Mouse (Mus musculus): ENCODE measurements around the gene S100a16. TPM values are rescaled to one million over a fixed set of nuclear protein-coding genes. Genes with fewer than 3 reads are reported as not detected.

The S100a16 gene
- 10 to 100 TPM; 91.1 to 93.7 TPM for total RNA-seq (2021)
- long read RNA-seq, transcript S100a16-202 (3 exons, 1,127 nt), result major isoform, 34 of 53 reads
- long read RNA-seq, transcript S100a16-201 (3 exons, 1,123 nt), result minor isoform, 9 of 53 reads
- long read RNA-seq, partial matches to known transcripts, result 2 of 53 reads
- long read RNA-seq, other reads (novel, unspliced or antisense), result 5 of 53 reads

DNA sequence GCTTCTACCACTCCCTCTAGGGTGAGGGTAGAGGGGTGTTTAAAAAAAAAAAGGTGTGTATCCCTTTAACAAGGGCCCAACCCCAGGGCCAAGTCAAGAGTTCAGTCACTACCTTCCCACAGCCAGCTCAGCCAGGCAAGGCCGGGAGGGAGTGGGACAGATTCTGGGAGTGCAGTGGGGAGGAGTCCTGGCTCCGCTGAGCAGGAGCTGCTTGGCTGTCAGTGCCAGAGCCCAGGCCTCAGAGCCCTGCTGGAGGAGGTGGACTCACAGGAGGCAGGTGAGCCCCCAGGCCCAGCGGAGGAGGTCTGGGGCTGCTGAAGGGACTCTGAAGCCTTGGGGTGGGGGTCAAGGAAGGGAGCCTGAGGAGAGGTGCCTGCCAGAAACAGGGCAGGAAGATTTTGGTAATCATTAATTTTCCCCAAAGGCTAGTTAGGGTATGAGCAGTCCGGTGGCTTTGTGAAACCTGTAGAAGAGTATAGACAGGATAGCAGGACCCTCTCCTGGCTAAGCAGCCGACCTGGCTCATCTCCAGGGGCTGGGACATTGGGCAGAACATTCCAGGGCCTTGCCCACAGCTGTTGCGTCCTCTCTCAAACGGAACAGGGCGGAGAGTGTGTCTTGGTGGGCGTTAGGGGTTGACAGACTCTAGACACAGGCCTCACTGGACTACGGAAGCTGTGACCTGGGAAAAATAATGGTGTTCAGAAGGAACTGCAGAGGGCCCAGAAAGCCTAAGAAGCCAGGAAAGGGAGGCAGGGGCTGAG is at the start of gene S100a16:
Gene S100a16 (plus strand): TSS at position 114 of the 764 bp plus-strand sequence.
- DNase-seq (ENCODE audit: low spot score in 2 of 2), result peak; percentile 32 to 37

DNA sequence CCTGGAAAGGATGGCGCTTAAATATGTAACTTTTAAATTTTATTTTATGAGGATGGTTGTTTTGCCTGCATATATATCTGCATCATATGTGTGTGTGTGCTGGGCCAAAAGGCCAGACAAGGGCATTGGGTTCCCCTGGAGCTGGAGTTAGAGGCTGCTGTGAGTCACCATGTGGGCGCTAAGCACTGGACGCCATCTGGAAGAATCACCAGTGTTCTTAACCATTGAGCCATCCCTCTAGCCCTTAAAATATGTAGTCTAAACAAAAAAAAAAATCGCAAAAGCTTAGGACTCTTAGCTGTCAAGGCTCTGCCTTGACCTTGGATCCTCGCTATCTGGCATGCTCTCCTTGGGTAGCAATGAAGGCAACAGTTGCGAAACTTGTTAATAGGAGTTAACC is 48.5 kb upstream of the S100a16 start:
- DNase-seq (ENCODE audit: low spot score in 2 of 2), result no peak

DNA sequence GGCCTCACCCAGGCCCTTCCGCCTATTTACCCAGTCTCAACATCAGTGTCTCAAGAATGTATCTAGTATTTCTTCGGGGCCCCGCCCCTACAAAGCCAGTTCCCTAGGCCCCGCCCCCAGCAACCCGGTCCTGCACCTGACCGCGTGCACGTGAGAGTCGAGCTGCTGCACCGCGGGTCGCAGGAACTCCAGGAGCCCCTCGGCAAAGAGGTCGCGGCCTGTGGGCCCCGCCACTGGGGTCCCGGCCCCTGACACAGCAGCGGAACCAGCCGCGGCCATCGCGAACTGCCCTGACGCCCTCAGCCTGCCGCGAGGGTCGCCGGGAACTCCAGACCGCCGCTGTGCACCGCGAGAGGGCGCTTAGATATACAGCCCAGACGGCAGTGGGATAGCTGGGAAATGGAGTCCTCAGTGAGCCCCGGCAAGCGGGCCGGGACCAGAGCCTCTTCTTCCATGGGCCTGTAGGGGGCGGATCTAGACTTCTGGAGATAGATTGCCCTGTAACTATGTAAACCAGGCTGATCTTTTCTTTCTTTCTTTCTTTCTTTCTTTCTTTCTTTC is 46.3 kb upstream of the S100a16 start, which contains the start of gene Snapin:
Gene Snapin (minus strand): TSS at position 338 of the 561 bp plus-strand sequence.
- peak; percentile 91 to 97 for DNase-seq (ENCODE audit: low spot score in 2 of 2)

DNA sequence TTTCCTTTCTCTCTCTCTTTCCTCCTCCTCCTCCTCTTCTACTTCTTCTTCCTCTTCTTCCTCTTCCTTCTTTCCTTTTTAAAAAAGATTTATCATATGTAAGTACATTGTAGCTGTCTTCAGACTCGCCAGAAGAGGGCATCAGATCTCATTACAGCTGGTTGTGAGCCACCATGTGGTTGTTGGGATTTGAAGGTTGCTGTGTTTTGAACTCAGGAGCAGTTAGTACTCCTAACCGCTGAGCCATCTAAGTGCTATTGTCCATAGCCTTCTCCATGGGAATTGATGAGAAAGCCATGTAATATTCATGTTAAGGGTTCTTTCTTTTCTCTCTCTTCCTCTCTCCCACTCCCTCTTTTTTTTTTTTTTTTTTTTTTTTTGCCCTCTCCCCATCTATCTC is 45.7 kb upstream of the S100a16 start:
- peak in 1 of 2 experiments; percentile 44 for DNase-seq (ENCODE audit: low spot score in 2 of 2)

DNA sequence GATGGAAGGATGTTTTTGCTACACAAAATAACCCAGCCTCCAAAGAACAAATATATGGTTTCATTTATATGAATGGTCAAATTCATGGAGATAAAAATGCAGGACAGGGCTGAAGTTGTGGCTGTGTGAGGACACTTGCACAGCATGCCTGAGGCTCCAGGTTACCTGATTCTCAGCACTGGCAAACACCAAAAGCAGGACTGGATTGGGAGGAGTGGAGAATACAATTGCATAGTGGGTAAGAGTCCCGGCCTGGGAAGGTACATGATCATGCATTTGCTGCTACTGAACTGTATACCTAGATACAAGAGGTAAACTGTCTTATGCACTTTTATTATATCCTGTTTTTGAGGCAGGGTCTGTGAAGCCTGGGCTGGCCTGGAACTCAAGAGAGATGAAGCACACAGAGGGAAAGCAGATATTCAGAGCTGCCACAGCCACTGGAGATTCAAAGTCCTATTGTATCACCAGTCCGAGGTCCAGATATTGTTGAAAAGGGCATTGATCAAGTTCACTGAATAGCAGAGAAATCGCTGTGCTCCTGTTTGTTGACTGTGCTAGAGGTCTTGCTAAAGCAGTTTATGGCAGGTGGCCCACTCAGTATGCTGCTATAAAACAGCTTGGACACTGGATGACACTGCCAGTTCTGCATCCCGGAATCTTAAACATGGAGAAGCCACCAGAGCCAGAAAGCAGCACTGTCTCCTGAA is 43.1 kb upstream of the S100a16 start:
- no peak for DNase-seq (ENCODE audit: low spot score in 2 of 2)

DNA sequence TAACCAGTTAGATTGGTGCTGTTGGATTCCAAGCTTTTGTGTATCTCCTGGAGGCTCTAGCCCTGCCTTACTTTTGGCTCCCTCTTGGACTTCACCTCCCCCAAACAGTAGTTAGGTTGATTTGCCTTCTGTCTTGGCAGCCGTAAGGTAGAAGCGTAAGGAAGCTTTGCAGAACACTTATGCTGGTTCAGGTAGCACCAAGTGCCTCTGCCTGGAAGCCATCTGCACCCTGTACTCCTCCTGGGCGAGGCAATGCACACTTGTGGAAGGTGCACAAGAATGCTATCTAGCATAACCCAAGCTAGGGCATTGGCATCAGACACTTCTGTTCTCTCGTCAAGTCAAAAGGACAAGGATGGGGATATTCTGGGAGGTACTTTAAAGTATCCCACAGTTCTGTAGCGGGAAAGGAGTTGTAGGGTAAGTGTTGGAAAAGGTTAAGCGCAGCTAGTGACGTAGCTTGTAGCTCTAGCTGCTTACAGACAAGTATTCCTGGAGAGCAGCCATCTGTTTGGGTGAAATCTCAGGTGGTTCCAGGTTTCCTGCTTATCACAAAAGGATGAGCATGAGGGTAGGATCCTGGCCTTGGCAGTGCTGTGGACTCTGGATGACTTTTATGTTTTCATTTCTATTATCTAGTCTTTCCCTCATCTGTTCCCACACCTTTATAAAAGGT is 41.1 kb upstream of the S100a16 start:
- DNase-seq (ENCODE audit: low spot score in 2 of 2), result no peak

DNA sequence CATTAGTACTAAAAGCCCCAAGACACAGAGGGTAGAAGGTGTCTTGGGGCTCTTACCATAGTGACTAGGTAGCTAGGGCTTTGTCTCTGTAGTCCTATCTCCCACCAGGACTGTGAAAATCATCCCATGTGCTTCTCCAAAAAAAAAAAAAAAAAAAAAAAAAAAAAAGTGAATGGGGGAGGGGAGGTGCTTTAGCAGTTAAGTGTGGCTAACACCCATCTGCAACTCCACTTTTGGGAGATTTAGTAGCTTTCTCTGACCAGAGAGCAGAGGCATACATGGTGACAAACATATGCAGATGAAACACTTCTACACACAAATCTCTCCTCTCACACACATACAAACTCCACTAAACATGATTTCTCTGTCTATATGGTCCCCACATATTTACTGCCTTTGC is 39.5 kb upstream of the S100a16 start:
- no peak for DNase-seq (ENCODE audit: low spot score in 2 of 2)

DNA sequence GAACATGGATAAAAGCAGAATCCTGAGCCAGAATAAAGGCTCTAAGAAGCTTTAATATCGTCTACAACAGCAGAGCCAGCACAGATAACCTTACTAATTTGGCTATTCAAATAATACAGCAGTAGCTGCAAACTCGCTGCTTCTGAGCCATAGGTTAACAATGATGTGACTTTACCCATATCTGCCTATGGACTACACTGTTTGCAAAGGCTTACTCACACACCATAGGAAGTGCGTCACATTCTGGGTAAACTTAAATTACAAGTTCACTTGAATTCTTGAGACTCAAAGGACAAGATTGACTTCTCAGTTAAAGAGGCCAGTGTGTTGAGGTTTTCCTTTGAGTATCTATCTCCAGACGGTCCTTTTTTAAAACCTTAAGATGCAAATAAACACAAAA is 33.6 kb upstream of the S100a16 start:
- DNase-seq (ENCODE audit: low spot score in 2 of 2), result no peak

DNA sequence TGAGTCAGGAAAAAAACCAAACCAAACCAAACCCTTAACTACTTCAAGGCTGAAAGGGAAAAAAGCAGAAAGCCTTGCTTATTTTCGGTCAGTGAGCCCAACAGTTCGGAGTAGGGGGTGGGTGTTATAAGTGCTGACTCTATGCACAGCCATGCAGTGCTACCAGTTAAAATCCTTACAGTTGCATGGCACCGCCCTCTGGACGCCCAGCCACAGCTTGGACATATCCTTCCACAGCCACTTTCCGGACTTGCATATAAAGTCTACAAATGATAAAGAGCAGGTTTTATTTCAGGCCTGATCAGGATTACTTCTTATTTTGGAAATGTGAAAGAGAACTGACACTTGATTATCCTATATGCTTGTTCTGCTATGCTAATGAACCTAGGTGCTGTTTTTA is 31.8 kb upstream of the S100a16 start:
- no peak for DNase-seq (ENCODE audit: low spot score in 2 of 2)

DNA sequence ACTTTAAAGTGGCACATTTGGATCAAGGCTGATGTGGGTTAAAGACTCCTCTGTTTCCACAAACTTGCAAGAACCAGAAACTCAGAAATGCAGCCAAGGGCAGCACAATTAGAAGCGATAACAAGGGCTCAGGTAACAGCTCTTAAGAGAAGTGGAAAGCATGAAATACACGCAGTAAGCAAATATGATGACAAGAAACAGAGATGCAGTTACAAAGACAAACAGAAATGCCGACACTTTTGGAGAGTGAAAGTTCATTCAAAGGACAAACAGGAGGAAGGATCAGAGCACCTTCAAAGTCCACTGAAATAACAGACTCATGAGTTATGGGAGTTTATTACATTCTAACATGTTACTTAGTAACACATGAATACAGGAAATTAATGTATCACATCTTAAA is 30.7 kb upstream of the S100a16 start:
- DNase-seq (ENCODE audit: low spot score in 2 of 2), result no peak

DNA sequence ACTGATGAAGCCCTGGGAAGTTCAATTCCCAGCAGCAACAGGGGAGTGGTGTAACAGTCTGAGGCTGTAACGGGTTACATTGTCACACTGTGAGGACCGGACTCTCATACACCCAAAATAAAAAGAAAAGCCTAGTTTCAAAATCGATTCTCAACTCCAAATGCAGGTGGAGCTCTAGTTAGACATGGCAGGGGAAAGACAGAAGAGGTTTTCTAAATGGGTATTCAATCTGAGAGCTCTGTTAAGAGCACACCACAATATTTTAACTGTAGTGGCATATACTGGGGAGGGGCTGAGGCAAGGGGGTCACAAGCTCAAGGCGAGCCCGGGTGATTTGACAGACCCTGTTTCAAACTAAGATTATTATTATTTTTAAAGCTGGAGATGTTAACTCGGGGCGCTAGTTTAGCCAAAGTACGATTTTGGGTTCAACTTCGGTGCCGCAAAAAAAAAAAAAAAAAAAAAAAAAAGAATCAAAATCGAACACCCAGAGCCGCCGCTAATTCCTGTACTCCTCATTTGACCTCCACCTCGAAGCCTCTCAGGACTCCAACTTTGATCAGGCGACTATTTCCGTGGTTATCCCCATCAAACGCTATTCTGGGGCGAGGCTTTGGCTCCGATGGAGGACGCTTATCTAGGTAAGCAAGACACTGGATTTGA is 28.6 kb upstream of the S100a16 start:
- no peak for DNase-seq (ENCODE audit: low spot score in 2 of 2)

DNA sequence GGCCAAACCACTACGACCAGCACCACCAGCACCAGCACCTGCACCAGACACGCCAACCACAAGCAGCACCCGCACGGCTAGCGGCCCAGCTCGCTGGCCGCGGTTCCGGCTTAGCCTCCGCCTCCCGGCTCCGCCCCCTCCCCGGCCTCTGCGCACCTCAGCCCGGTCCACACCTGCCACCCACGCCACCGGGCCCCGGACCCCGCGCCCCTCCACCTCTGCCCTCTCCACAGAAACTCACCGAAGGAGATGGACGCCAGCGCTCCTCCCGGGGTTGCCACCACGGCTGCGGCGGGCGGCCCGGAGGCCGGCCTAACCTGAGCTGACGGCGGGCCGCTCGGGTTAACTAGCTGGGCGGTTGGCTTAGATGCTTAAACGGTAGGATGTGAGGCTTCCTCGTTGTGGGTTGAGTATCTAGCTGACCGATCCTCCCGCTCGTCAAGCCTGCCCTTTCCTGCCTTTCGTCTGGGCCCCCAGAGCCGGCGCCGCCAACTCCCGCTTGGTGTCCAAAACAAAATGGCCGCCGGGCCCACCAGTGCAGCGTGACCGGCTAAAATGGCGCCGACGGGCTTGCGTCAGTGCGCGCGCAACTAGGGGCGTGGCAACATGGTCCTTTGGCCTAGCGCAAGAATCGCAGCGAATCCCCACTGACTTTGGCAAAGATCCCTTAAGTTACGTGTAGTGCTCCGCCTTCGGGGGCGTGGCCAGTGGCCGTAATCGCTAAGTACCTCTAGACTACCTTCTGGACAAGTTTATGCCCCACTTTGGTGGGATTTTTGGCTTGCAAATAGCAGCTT is 27.9 kb upstream of the S100a16 start, which contains the start of gene Chtop:
Gene Chtop (minus strand): TSS at position 549 of the 797 bp plus-strand sequence.
- DNase-seq (ENCODE audit: low spot score in 2 of 2), result peak; percentile 98 to 99

DNA sequence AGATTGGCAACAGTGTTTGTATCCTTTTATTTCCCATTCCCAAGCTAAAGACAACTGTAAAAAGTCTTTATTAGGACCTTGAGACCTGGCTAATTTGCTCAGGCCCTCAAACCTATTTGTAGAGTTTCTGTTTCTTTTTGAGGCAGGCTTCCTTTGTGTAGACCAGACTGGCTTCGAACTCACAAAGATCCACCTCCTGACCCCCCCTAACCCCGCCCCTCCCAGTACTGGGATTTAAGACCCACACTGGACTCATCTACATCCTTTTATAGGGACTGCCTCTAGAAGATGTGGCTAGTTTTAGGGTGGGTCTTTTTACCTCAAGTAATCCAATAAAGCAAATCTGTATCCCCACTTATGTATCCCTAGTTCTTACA is 27.3 kb upstream of the S100a16 start:
- no peak for DNase-seq (ENCODE audit: low spot score in 2 of 2)

DNA sequence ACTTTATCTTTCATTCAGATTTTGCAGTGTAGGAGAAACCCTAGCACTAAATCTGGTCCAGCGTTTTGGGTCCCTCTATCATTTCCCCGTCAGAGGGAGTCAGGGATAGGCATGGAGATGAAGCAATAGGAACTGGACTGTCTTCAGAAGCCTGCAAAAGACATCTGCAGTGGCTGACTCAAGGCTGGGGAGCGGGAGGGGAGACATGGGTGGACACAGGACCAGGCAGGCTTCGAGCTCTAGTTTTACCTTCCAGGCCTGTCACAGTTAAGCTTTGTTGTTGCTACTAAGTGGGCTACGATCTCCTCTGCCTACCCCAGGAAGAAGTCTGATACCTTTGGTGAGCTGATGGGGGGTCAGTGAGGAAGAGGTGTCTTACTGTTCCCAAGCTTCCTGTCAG is 24.8 kb upstream of the S100a16 start:
- no peak for DNase-seq (ENCODE audit: low spot score in 2 of 2)

DNA sequence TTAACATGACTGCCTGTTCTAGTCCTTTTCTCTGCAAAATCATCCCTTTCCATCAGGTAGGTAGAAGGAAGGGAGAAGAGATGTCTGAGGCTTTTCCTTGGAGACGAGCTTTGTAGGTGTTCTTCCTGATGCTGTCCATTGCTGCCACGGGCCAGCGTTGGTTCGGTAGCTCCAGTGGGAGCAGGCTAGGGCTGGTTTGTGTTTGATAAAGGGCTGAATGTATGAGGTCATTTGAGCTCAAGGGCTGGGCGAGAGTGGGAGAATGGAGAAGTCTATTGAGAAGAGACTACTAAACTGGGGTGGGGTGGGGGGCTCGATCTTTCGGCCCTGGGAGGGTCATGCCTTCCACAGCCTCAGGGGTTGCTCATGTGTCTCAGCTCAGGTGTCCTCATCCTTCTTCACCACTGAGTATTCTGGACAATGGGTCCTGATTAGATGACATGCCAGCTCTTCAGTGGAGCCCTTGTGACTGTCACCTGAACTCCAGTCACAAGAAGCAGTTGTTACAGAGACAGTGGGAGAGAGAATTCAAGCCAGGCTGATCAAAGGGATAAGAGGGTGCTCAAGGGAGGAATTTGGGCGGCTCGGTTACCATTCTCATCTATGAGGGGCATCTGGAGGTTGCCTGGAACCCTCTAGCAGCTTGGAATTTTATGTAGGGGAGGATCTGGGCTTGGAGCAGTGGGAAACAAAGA is 24.0 kb upstream of the S100a16 start:
- DNase-seq (ENCODE audit: low spot score in 2 of 2), result no peak

DNA sequence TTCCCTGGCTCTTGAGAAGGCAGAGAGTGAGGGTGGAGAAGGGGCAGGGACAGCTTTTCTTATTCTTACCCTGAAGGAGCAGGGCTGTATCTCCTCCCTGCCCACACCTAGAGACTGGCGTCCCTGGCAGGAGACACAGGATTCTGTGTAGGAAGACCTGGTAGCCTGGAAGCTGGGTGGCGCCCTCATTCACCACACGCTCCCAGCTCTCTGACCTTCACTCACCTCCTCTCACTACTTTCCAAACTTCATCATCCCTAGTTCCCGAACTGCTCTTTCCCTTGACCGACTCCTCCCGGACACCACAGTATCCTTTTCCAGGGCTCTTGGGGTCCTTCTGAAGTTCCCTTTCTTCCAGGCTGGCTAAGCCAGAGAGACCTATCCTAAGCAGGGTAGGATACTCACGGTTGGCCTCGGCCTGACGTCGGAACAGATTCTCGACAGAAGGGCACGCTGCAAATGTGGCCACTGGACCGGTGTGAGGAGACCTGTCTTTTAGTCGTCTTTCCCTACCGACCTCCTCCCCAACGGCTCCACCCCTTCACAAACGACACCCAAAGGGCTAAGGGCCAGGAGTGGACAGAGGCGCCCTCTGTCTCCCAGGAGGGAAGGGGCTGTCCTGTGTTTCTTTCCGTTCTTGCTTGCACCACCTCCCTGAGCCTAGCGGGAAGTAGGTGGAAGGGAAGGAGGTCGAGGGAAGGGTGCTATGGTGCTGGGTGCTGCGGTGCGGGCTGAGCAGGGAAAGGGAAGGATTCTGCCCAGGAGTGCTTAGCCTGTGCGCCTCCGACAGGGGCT is 23.1 kb upstream of the S100a16 start, which contains the start of the genes S100a1 and S100a13:
Gene S100a1 (minus strand): TSS at position 597 of the 795 bp plus-strand sequence.
Gene S100a13 (plus strand): TSS at position 640 of the 795 bp plus-strand sequence.
- DNase-seq (ENCODE audit: low spot score in 2 of 2), result peak in 1 of 2 experiments; percentile 52

DNA sequence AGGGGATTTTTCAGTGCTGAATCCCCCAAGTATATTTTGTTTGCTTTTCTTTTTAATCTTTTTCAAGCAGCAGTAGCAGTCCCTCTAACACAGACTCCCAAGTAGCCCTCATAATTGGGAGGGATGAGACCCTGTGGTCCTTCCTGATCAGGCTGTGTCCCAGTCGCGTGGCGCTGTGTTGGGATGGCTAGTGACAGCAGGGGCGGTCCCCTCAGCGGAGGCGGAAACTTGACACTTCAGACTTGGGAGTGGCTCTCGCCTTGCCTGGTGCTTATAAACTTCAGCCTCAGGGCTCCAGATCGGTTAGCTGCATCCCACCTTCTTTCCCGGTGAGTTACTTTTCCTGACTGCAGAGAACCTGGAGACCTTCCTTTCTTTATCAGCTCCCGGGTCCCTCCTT is 22.4 kb upstream of the S100a16 start:
- DNase-seq (ENCODE audit: low spot score in 2 of 2), result no peak

DNA sequence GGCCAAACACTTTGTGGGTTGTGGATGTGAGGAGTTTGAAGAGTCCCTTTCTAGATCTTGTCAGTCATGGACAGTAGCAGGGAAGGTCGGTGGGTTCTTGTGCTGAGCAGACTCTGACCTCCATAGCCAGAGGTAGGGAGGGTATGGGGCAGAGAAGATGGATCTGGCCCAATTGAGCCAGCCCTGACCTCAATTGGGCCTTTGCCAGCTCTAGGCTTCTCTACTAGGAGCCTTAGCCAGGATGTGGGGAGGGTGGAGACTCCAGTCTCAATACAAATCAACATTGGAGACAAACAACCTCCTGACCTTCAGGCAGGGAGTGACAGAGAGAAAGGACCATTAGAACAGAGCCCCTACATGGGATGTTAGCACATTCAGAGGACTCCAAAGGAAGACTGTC is 21.8 kb upstream of the S100a16 start:
- no peak for DNase-seq (ENCODE audit: low spot score in 2 of 2)

Measured in layer of hippocampus, adult 18-20 months (tissue).